Mouse (Mus musculus): Measurements from ENCODE around the gene Arhgef3.

The Arhgef3 gene

GRCm38 (mm10) chr14:27272072-27272834 is 157.6 kb downstream of the Arhgef3 start:
- peak in 1 of 2 experiments; percentile 25 for DNase-seq

DNA sequence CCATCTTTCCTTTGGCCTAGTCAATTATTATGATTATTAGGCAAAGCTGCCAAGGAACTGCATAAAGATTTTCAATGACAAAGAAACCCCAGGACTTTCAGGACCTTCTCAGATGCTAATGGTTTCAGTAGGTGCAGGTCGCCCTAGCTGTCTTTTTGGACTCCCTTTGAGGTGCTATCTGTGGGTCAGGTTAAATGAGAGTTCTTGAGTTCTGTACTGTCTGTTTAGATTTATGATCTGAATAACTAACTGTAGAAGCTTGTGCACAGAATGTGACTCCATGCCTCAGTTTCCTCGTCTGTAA is 158.1 kb downstream of the Arhgef3 start:
- no peak for DNase-seq

DNA sequence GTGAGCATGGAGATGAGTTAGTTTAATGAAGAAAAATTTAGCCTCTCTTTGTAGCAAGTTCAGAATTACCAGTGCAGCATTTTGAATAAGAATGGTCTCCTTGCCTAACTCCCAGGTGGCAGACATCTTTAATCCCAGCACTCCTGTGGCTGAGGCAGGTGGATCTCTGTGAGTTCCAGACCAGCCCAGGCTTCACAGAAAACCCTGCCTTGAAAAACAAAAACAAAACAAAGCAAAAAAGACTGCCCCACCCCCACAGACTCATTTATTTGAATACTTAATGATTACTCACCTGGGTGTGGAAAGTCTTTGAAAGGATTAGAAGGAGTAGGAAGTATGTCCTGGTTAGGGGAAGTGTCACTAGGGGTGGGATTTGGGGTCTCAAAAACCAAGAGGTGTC is 158.5 kb downstream of the Arhgef3 start:
- DNase-seq = no peak

- no peak for DNase-seq
These were observed 162.6 kb downstream of the Arhgef3 start for GRCm38 (mm10) chr14:27277259-27277658.

DNA sequence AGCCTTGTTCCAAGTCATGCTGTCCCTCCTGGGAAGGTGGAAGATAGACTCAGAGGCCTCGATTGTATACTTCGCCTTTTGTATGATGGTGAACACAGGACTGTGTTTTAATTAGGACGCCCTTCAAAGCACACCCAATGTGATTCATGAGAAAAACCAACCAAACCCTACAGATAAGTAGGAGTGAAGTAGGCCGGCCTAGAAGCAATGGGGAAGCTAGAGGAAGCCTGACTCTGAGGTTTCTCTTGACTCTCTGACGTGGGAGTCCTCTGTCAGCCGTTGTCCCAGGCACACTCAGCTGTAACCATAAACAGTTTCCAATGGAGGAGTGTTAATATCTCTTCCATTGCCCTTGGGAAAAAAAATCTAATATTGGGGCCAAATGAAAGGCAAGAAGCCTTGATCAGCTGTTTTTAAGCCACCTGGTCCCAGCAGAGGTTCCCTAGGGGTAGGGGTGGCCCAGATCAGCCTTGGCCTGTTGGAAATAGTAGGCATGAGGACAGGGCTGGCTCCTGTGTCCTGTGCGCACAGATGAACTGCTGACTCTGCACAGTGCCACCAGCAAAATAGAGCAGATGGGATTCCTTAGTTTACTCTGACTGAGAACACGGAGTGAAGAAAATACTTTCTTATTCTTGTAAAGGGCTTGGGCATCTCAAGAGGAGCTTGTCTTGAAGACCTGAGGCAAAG is 165.6 kb downstream of the Arhgef3 start:
- peak; percentile 33 to 47 for DNase-seq

GRCm38 (mm10) chr14:27283956-27284355 is 169.3 kb downstream of the Arhgef3 start:
- no peak for DNase-seq

DNA sequence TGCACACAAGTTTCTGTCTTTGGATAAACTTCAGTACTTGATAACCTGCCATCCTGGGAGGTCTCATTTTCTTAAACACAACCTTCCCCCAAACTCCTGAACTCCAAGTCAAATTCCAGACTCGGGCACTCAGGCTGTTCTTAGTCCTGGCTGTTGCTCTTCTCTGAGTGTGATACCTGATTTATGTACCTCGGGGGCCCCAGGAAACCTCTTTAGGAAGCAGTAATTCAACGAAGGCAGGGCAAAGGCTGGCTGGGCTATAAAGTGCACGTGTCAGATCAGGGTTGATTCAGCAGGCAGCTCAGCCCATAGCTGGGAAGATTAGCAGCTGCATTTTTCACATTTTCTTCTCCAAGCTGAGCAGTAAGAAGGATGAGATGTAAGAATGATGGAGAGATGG is 171.5 kb downstream of the Arhgef3 start:
- DNase-seq = no peak

DNA sequence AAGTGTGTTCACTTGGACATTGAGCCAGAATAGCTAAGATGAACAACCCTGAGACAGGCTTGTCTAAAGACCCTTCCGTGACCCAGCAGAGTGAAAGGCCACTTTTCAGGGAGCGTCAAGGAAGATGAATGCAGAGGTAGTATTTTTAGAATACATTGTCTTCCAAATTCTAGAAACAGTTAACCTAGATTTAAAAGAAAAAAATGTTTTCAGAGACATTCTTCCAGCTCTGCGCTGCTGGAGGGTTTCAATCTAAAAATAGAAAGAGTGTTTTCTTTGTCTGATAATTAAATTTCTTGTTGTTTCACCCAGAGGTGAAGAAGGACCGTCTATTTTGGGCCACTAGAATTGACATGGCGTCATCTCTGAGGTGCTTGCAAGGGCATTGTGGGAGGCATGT is 174.4 kb downstream of the Arhgef3 start:
- no peak for DNase-seq

- DNase-seq = no peak
These were observed 177.4 kb downstream of the Arhgef3 start for GRCm38 (mm10) chr14:27292101-27292500.

DNA sequence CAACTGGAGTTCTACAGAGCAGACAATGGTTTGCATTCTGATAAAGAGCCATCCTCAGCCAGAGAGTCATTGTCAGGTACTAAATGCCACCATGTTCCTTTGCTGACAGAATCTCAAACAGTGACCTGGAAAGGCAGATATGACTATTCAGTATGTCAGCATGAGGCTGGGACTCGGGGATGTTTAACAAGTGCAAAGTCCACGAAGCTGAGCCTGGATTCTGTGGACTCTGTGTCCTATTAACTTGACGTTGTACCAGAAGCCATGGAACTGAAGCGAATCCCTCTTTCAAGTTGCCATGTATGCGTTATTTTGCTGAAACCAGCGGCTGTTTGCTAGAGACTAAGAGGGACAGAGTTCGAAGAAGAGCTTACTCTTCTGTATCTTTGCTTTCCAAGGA is 181.1 kb downstream of the Arhgef3 start:
- DNase-seq = no peak

- no peak for DNase-seq
These were observed 182.3 kb downstream of the Arhgef3 start for GRCm38 (mm10) chr14:27296987-27297386.

DNA sequence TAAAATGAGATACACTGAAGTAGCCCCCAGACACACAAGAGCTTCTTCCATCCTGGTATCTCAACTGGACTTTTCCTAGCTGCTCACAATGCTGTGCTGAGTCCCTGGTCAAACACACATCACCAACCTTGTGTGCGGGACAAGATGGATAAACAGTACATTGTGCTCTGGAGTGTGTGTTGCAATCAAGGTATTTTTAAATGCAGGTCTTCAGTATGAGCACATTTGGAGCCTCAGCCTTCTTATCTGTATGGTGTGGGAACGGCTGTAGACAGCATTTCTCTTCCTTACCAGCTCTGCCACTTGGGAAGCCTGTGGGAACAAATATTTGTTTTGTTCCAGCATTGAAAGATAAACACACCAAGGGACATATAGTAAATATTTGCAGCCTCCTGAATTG is 184.2 kb downstream of the Arhgef3 start:
- DNase-seq = no peak

GRCm38 (mm10) chr14:27299705-27300104 is 185.0 kb downstream of the Arhgef3 start:
- DNase-seq = no peak

DNA sequence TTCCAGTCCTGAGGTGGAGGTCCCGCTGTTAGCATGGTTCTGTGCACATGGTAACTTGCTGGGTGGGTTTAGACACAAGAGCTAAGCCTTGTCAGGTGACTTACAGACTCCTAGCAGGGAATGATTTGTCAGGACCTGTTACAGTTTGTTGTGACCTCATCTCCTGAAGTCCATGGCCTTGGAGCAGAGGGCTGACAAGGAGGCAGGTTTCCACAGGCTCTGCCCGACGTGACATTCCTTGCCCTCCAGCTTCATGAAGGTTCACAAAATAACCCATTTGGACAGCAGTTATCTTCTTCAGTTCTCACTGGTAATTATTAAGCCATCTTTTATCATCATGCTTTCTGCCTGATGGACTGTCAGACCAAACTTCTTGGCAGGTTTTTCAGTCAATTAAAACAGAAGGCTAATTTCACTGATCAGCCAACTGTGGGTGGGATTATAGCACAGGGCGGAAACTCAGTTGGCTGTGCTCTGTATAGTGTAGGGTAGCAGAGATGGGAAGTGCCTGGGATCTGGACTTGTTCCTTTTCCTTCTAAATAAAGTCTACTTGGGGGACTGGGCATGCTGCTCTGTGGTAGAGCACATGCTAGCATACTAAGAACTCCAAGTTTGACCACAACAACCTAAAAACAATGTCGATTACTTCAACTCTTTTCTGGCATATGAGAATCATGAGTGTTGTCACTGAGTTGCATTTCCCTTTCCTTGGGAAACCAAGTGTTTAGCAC is 187.2 kb downstream of the Arhgef3 start:
- no peak for DNase-seq

DNA sequence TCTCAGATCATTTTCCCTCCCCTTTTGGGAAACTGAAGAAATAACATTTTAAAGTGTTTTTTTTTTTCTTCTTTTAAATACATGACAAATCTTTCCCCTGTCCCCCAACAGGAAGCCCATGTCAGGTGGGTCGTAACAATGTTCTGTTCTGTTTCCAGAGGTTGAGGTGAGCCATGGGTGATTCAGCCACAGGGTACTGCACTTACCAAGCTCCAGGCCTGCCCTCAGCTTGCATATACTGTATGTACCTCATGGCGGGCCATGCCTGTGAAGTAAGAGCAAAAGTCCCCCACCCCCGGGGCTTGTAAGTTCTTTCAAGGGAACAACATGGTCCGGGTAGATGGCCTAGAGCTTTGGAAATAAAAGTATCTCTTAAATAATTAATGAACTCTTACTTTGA is 188.6 kb downstream of the Arhgef3 start:
- no peak for DNase-seq

DNA sequence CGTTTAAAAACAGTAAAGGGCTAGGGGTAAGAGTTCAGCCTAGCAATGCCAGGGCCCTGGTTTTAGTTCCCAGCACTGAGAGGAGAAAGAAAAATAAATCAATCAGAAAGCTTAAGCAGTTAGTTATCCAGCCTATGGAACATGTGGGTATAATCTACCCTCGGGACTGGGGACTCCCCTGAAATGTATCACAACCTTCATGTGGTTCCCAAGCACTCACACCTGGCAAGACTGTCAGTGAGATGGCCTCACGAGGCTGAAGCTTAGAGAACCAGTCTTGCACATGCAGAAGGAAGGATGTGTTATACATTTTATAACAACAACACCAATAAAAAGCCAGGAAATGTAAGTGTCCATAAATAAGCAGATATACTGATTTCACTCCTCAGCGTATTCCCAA is 189.7 kb downstream of the Arhgef3 start:
- DNase-seq = no peak

- no peak for DNase-seq
These were observed 194.1 kb downstream of the Arhgef3 start for GRCm38 (mm10) chr14:27308761-27309160.

DNA sequence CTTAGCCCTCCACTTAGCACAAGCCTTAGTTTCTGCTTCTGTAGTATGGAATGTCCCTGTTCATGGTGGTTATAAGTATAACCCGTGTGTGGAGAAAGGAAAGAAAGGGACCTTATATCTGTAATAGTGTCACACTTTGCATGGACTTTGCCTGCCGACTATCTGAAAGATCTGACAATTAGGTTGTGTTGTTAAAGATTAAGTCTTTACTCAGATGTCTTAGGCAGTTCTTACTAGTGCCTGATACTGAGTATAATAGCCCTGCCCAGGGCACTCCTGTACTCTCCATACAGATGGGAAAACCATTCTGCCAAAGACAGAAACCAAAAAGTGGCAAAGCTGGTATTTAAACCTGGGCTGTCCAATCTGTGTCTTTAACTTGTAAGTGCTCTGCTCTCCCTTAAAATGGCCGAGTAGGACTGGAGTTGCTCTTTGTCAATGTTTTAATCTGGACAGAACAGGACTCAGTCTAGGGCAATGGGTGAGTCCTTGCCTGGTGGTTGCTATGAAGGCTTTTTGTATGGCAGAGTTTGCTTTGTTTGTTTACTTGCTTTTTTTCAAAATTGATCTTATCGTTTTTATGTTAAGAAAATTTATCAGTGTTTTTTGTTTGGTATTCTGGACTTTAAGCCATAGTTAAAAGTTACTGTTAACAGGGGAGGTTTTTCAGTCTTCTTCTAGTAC is 196.0 kb downstream of the Arhgef3 start:
- no peak for DNase-seq

GRCm38 (mm10) chr14:27312380-27312779 is 197.7 kb downstream of the Arhgef3 start:
- DNase-seq = no peak

GRCm38 (mm10) chr14:27315737-27316136 is 201.0 kb downstream of the Arhgef3 start:
- DNase-seq = no peak

DNA sequence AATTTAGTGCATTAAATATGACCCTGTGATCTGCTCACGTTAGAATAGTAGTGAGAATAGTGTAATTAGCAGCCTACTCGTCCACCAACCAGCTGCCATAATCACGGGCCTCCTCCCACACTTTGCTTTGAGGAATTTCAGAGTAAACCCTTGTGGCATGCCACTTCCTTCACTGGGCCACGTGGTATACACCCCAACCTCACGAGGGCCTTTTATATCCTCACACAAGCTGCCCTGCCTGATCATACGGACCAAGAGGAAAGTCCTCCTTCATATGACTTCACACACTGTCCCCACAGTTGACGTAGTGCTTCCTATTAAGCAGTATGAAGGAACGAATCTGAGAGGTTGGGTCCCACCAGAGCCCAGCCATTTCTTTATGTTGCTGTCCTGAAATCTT is 202.4 kb downstream of the Arhgef3 start:
- DNase-seq = no peak

DNA sequence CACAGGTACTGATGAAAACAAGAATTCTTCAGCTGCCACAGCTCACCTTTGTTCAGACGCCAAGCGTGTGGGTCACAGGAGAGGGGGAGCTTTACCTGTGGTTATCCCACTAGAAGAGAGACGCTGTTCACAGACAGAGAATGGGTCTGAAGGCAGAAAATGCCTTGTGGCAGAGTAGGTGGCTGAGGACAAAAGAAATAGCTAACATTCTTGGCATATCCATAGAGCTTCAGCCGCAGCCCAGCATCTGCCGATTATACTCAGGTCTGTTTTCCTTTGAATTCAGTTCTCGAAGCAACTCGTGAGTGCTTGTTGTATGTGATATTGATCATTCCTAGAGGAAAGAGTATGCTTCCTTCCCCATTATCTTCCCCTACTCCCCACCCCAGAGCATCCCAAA is 204.7 kb downstream of the Arhgef3 start:
- DNase-seq = no peak

GRCm38 (mm10) chr14:27322041-27322440 is 207.3 kb downstream of the Arhgef3 start:
- no peak for DNase-seq

Data from cerebellum, postnatal 25 days (tissue).